Mouse (Mus musculus): Measurements from ENCODE around the gene Dhrs9. TPM values are rescaled to one million over a fixed set of nuclear protein-coding genes. Genes with fewer than 3 reads are reported as not detected.

Dhrs9 gene
- polyA plus RNA-seq, 1 experiment from 2014 or later = 0.05 TPM

GRCm38 (mm10) chr2:69418294-69418881 lies 38.1 kb downstream of the Dhrs9 start:
- no peaks in the 10 kb centered on the region for H3K36me3 ChIP-seq
- H3K4me2 ChIP-seq = no peak overlapping the region
- peaks cover 14% of the 10 kb centered on the region; the same call in 1 of the 2 replicates for H3K4me1 ChIP-seq (replicated peaks)
- ATAC-seq (ENCODE audit: insufficient number of reproducible peaks, low FRiP score) = no peak
- no peak overlapping the region for H3K27ac ChIP-seq (ENCODE audit: poor library complexity, severe bottlenecking)
- WGBS = 20% methylated on average over 11 of the region's 11 CpGs
- no peaks in the 10 kb centered on the region for H3K9me3 ChIP-seq (replicated peaks)
- no peak overlapping the region for H3K9ac ChIP-seq
- no peak overlapping the region for H3K4me3 ChIP-seq
- no peaks in the 10 kb centered on the region for H3K27me3 ChIP-seq (replicated peaks)

- Histone ChIP-seq H3K27ac (ENCODE audit: poor library complexity, severe bottlenecking) (no peak overlapping the region), H3K4me1 (replicated peaks) (no peaks in the 10 kb centered on the region), H3K36me3 (no peaks in the 10 kb centered on the region), H3K9ac (no peak overlapping the region), H3K9me3 (replicated peaks) (no peaks in the 10 kb centered on the region), H3K4me3 (no peak overlapping the region), H3K4me2 (no peak overlapping the region), H3K27me3 (replicated peaks) (no peaks in the 10 kb centered on the region)
- WGBS = 60% methylated on average over 5 of the region's 5 CpGs
- no peak for ATAC-seq (ENCODE audit: insufficient number of reproducible peaks, low FRiP score)
Observed at GRCm38 (mm10) chr2:69424829-69425228, 44.6 kb downstream of the Dhrs9 start.

GRCm38 (mm10) chr2:69426081-69426480 lies 45.8 kb downstream of the Dhrs9 start:
- 83% methylated on average over 1 of the region's 1 CpGs for WGBS
- Histone ChIP-seq H3K27ac (ENCODE audit: poor library complexity, severe bottlenecking) (no peak overlapping the region), H3K9ac (no peak overlapping the region), H3K9me3 (replicated peaks) (no peaks in the 10 kb centered on the region), H3K4me1 (replicated peaks) (no peaks in the 10 kb centered on the region), H3K36me3 (no peaks in the 10 kb centered on the region), H3K4me2 (no peak overlapping the region), H3K4me3 (no peak overlapping the region), H3K27me3 (replicated peaks) (no peaks in the 10 kb centered on the region)
- ATAC-seq (ENCODE audit: insufficient number of reproducible peaks, low FRiP score) = no peak

- H3K4me1 ChIP-seq (replicated peaks) = no peaks in the 10 kb centered on the region
- H3K9ac ChIP-seq = no peak overlapping the region
- H3K4me3 ChIP-seq = no peak overlapping the region
- H3K4me2 ChIP-seq = no peak overlapping the region
- no peak overlapping the region for H3K27ac ChIP-seq (ENCODE audit: poor library complexity, severe bottlenecking)
- H3K27me3 ChIP-seq (replicated peaks) = no peaks in the 10 kb centered on the region
- no peaks in the 10 kb centered on the region for H3K36me3 ChIP-seq
- no peaks in the 10 kb centered on the region for H3K9me3 ChIP-seq (replicated peaks)
- 78% methylated on average over 10 of the region's 10 CpGs for WGBS
- no peak for ATAC-seq (ENCODE audit: insufficient number of reproducible peaks, low FRiP score)
Observed at GRCm38 (mm10) chr2:69427141-69427540, 46.9 kb downstream of the Dhrs9 start.

GRCm38 (mm10) chr2:69428116-69428515 lies 47.9 kb downstream of the Dhrs9 start:
- 35% methylated on average over 3 of the region's 3 CpGs for WGBS
- ATAC-seq (ENCODE audit: insufficient number of reproducible peaks, low FRiP score) = no peak
- H3K4me1 ChIP-seq (replicated peaks) = no peaks in the 10 kb centered on the region

GRCm38 (mm10) chr2:69441656-69442055 lies 61.4 kb downstream of the Dhrs9 start:
- Histone ChIP-seq H3K4me1 (replicated peaks) (no peaks in the 10 kb centered on the region), H3K4me2 (no peak overlapping the region), H3K27ac (ENCODE audit: poor library complexity, severe bottlenecking) (no peak overlapping the region), H3K9ac (no peak overlapping the region), H3K36me3 (no peaks in the 10 kb centered on the region), H3K27me3 (replicated peaks) (no peaks in the 10 kb centered on the region), H3K4me3 (no peak overlapping the region), H3K9me3 (replicated peaks) (no peaks in the 10 kb centered on the region)
- no peak for ATAC-seq (ENCODE audit: insufficient number of reproducible peaks, low FRiP score)
- WGBS = 19% methylated on average over 3 of the region's 3 CpGs

More at GRCm38 (mm10) chr2:69428116-69428515, 47.9 kb downstream of the Dhrs9 start:
- no peak overlapping the region for H3K27ac ChIP-seq (ENCODE audit: poor library complexity, severe bottlenecking)
- H3K36me3 ChIP-seq = no peaks in the 10 kb centered on the region
- H3K9me3 ChIP-seq (replicated peaks) = no peaks in the 10 kb centered on the region
- H3K9ac ChIP-seq = no peak overlapping the region
- 0 out of 2 replicates have a peak, but pooled peaks cover 2% of the 10 kb centered on the region for H3K27me3 ChIP-seq (replicated peaks)
- H3K4me2 ChIP-seq = no peak overlapping the region
- H3K4me3 ChIP-seq = no peak overlapping the region

GRCm38 (mm10) chr2:69445896-69446472 lies 65.7 kb downstream of the Dhrs9 start:
- no peak overlapping the region for H3K4me3 ChIP-seq
- H3K4me1 ChIP-seq (replicated peaks) = no peaks in the 10 kb centered on the region
- H3K4me2 ChIP-seq = no peak overlapping the region
- ATAC-seq (ENCODE audit: insufficient number of reproducible peaks, low FRiP score) = no peak
- H3K36me3 ChIP-seq = no peaks in the 10 kb centered on the region
- 55% methylated on average over 4 of the region's 4 CpGs for WGBS
- H3K9ac ChIP-seq = no peak overlapping the region
- no peaks in the 10 kb centered on the region for H3K27me3 ChIP-seq (replicated peaks)
- no peak overlapping the region for H3K27ac ChIP-seq (ENCODE audit: poor library complexity, severe bottlenecking)
- no peaks in the 10 kb centered on the region for H3K9me3 ChIP-seq (replicated peaks)

- H3K4me3 ChIP-seq = no peak overlapping the region
- WGBS = 80% methylated on average over 4 of the region's 4 CpGs
- ATAC-seq (ENCODE audit: insufficient number of reproducible peaks, low FRiP score) = no peak
- H3K4me1 ChIP-seq (replicated peaks) = no peaks in the 10 kb centered on the region
- no peaks in the 10 kb centered on the region for H3K27me3 ChIP-seq (replicated peaks)
- no peak overlapping the region for H3K4me2 ChIP-seq
- no peaks in the 10 kb centered on the region for H3K9me3 ChIP-seq (replicated peaks)
- H3K27ac ChIP-seq (ENCODE audit: poor library complexity, severe bottlenecking) = no peak overlapping the region
- H3K9ac ChIP-seq = no peak overlapping the region
- H3K36me3 ChIP-seq = no peaks in the 10 kb centered on the region
Observed at GRCm38 (mm10) chr2:69448581-69448980, 68.3 kb downstream of the Dhrs9 start.

GRCm38 (mm10) chr2:69451128-69451527 lies 70.9 kb downstream of the Dhrs9 start:
- no peaks in the 10 kb centered on the region for H3K9me3 ChIP-seq (replicated peaks)
- H3K27me3 ChIP-seq (replicated peaks) = no peaks in the 10 kb centered on the region
- H3K4me2 ChIP-seq = no peak overlapping the region
- no peak overlapping the region for H3K27ac ChIP-seq (ENCODE audit: poor library complexity, severe bottlenecking)
- WGBS = 88% methylated on average over 5 of the region's 5 CpGs
- no peaks in the 10 kb centered on the region for H3K36me3 ChIP-seq
- H3K9ac ChIP-seq = no peak overlapping the region
- ATAC-seq (ENCODE audit: insufficient number of reproducible peaks, low FRiP score) = no peak
- H3K4me3 ChIP-seq = no peak overlapping the region
- H3K4me1 ChIP-seq (replicated peaks) = no peaks in the 10 kb centered on the region

Other genes starting within 250 kb of the Dhrs9 start
- gene Nostrin, start 244.6 kb upstream of the Dhrs9 start, polyA plus RNA-seq (2016; fragmentation: Nextera tagmentation; extraction: Ambion mirVana) = 2.4 and 2.8 TPM in 2 replicates
- gene Spc25, start 174.3 kb upstream of the Dhrs9 start, polyA plus RNA-seq (2016; fragmentation: Nextera tagmentation; extraction: Ambion mirVana) = 135 and 142 TPM in 2 replicates
- not detected in 2 replicates for gene G6pc2, start 169.4 kb upstream of the Dhrs9 start, polyA plus RNA-seq (2016; fragmentation: Nextera tagmentation; extraction: Ambion mirVana)
- 0.14 TPM in 1 of 2 replicates, not detected in the other for gene Abcb11, start 37.8 kb upstream of the Dhrs9 start, polyA plus RNA-seq (2016; fragmentation: Nextera tagmentation; extraction: Ambion mirVana)
- 0.74 and 0.78 TPM in 2 replicates for gene Lrp2, start 205.6 kb downstream of the Dhrs9 start, polyA plus RNA-seq (2016; fragmentation: Nextera tagmentation; extraction: Ambion mirVana)